Mouse (Mus musculus) MEL (cell line): ENCODE results near the gene Pde4b. TPM values are rescaled to one million over a fixed set of nuclear protein-coding genes. Genes with fewer than 3 reads are reported as not detected.

Source experiments
- DNase-seq: peaks from one replicate; pipeline ENCODE4 v3.0.0; 2011; ENCODE audit warnings: low read depth, low spot score
- H3K27ac ChIP-seq: 2 replicates; pipeline ENCODE4 v1.5.1; 2012; ENCODE audit warnings: low read depth, mild to moderate bottlenecking, control low read depth, low read length, moderate library complexity; ENCODE audit not compliant: control insufficient read depth
- H3K27me3 ChIP-seq, 2 experiments: fragments of 150-350 bp in 1 of 2; sonication (generic) in 1 of 2; 2 replicates each; pipeline ENCODE4 v1.6.1; 2012; ENCODE audit warnings: low read length in 2 of 2, mild to moderate bottlenecking in 2 of 2, improper control_type of control experiment in 1 of 2, moderate library complexity in 1 of 2; ENCODE audit not compliant: insufficient read depth in 2 of 2, control insufficient read depth in 1 of 2
- H3K36me3 ChIP-seq, 2 experiments: 2 replicates each; pipeline ENCODE4 v1.6.1; 2012 to 2014; ENCODE audit warnings: low read length in 2 of 2, improper control_type of control experiment in 1 of 2, inconsistent platforms in 1 of 2, mild to moderate bottlenecking in 1 of 2; ENCODE audit not compliant: insufficient read depth in 2 of 2, control insufficient read depth in 1 of 2
- H3K4me1 ChIP-seq, 2 experiments: fragments of 150-350 bp in 1 of 2; sonication (generic) in 1 of 2; 2 replicates each; pipeline ENCODE4 v1.6.1; 2012; ENCODE audit warnings: low read length in 2 of 2, improper control_type of control experiment in 1 of 2, mild to moderate bottlenecking in 1 of 2; ENCODE audit not compliant: insufficient read depth in 2 of 2, control insufficient read depth in 1 of 2
- H3K4me3 ChIP-seq, 2 experiments: fragments of 150-350 bp in 1 of 2; sonication (generic) in 1 of 2; 2 replicates each; pipeline ENCODE4 v1.5.1; 2012; ENCODE audit warnings: low read depth in 2 of 2, low read length in 2 of 2, mild to moderate bottlenecking in 2 of 2, moderate library complexity in 2 of 2, control low read depth in 1 of 2, improper control_type of control experiment in 1 of 2; ENCODE audit not compliant: control insufficient read depth in 1 of 2, insufficient read depth in 1 of 2
- H3K79me2 ChIP-seq: 2 replicates; pipeline ENCODE4 v1.6.1; 2012; ENCODE audit warnings: mild to moderate bottlenecking, low read length, moderate library complexity; ENCODE audit not compliant: control insufficient read depth, poor library complexity, insufficient read depth
- H3K9ac ChIP-seq: 2 replicates; pipeline ENCODE4 v1.6.1; 2012; ENCODE audit warnings: low read depth, mild to moderate bottlenecking, control low read depth, low read length, moderate library complexity; ENCODE audit not compliant: control insufficient read depth, poor library complexity, severe bottlenecking
- H3K9me3 ChIP-seq: fragments of 150-350 bp; sonication (generic); replicated peaks from 2 replicates; pipeline ENCODE4 v1.6.1; 2012; ENCODE audit warnings: mild to moderate bottlenecking, low read length, improper control_type of control experiment, moderate library complexity; ENCODE audit not compliant: insufficient read depth
- BHLHE40 ChIP-seq: IDR thresholded peaks from 2 replicates; pipeline ENCODE4 v1.6.1; 2012; ENCODE audit warnings: low read depth, mild to moderate bottlenecking, inconsistent platforms, low read length, improper control_type of control experiment, borderline replicate concordance
- CHD2 ChIP-seq: IDR thresholded peaks from 2 replicates; pipeline ENCODE4 v1.6.1; 2011; ENCODE audit warnings: low read length, improper control_type of control experiment
- E2F4 ChIP-seq: IDR thresholded peaks from 2 replicates; pipeline ENCODE4 v1.6.1; 2011; ENCODE audit warnings: low read depth, low read length, improper control_type of control experiment, borderline replicate concordance
- HCFC1 ChIP-seq: IDR thresholded peaks from 2 replicates; pipeline ENCODE4 v1.6.1; 2012; ENCODE audit warnings: low read depth, mild to moderate bottlenecking, inconsistent platforms, low read length, improper control_type of control experiment, moderate library complexity
- JUND ChIP-seq: IDR thresholded peaks from 2 replicates; pipeline ENCODE4 v1.6.1; 2011; ENCODE audit warnings: low read depth, mild to moderate bottlenecking, improper control_type of control experiment, low read length
- KAT2A ChIP-seq: conservative IDR thresholded peaks from 2 replicates; pipeline ENCODE4 v1.6.1; 2012; ENCODE audit warnings: low read depth, low read length, improper control_type of control experiment, inconsistent platforms
- MAX ChIP-seq: IDR thresholded peaks from 2 replicates; pipeline ENCODE4 v1.6.1; 2011; ENCODE audit warnings: low read length, improper control_type of control experiment
- MAZ ChIP-seq: IDR thresholded peaks from 2 replicates; pipeline ENCODE4 v1.6.1; 2012; ENCODE audit warnings: low read depth, mild to moderate bottlenecking, inconsistent platforms, low read length, improper control_type of control experiment
- MXI1 ChIP-seq: IDR thresholded peaks from 2 replicates; pipeline ENCODE4 v1.6.1; 2011; ENCODE audit warnings: mild to moderate bottlenecking, low read depth, low read length, improper control_type of control experiment
- UBTF ChIP-seq: IDR thresholded peaks from 2 replicates; pipeline ENCODE4 v1.6.1; 2012; ENCODE audit warnings: low read depth, mild to moderate bottlenecking, inconsistent platforms, low read length, improper control_type of control experiment, moderate library complexity, borderline replicate concordance; ENCODE audit not compliant: insufficient read depth
- USF1 ChIP-seq: IDR thresholded peaks from 2 replicates; pipeline ENCODE4 v1.6.1; 2014; ENCODE audit warnings: low read depth, mild to moderate bottlenecking, inconsistent platforms, low read length, improper control_type of control experiment, moderate library complexity
- ZC3H11A ChIP-seq: IDR thresholded peaks from 2 replicates; pipeline ENCODE4 v1.6.1; 2012; ENCODE audit warnings: low read depth, mild to moderate bottlenecking, inconsistent platforms, low read length, improper control_type of control experiment
- ZKSCAN1 ChIP-seq: IDR thresholded peaks from 2 replicates; pipeline ENCODE4 v1.6.1; 2012; ENCODE audit warnings: low read depth, mild to moderate bottlenecking, inconsistent platforms, low read length, improper control_type of control experiment, moderate library complexity
- ZMIZ1 ChIP-seq: IDR thresholded peaks from 2 replicates; pipeline ENCODE4 v1.6.1; 2012; ENCODE audit warnings: low read depth, mild to moderate bottlenecking, inconsistent platforms, low read length, improper control_type of control experiment, moderate library complexity
- ZNF384 ChIP-seq: IDR thresholded peaks from 2 replicates; pipeline ENCODE4 v1.6.1; 2012; ENCODE audit warnings: low read depth, mild to moderate bottlenecking, inconsistent platforms, low read length, improper control_type of control experiment
- polyA plus RNA-seq, 2 experiments: library from polyadenylated mRNA; stranded (reverse) in 1 of 2; unstranded in 1 of 2; fragments of >175 nt in 1 of 2; fragments of >200 nt in 1 of 2; gene quantifications; 2 replicates each; pipeline versions ENCODE4 v1.2.1 to v1.2.4; 2012; ENCODE audit warnings: low replicate concordance in 2 of 2, low read depth in 1 of 2; ENCODE audit not compliant: insufficient read length in 2 of 2, insufficient read depth in 1 of 2, missing spikeins in 1 of 2
- total RNA-seq: library from RNA; depleted of rRNA; stranded (reverse); fragments of 300-350 nt; gene quantifications from 2 replicates; pipeline ENCODE4 v1.2.3, GENCODE M21; 2012; rRNA removed

Pde4b gene
- total RNA-seq (2.7 and 3.0 TPM in 2 replicates), polyA plus RNA-seq (1 to 10 TPM in 1 of 2 experiments, not detected in 1; 6.0 TPM)

- Histone ChIP-seq H3K36me3 (no peaks in the 10 kb centered on the region), H3K4me3 (no peak within 1 kb of the TSS), H3K4me1 (no peaks in the 10 kb centered on the region)
- TF ChIP-seq ZKSCAN1: no peak
- TF ChIP-seq MAX: no peak
- no peak for TF ChIP-seq BHLHE40
- no peak for TF ChIP-seq JUND
- TF ChIP-seq ZNF384: no peak
- TF ChIP-seq CHD2: no peak
- no peak for TF ChIP-seq ZC3H11A
- TF ChIP-seq MAZ: no peak
- TF ChIP-seq MXI1: no peak
- no peak for TF ChIP-seq E2F4
- no peak for TF ChIP-seq KAT2A
- no peak for TF ChIP-seq ZMIZ1
- no peak for TF ChIP-seq UBTF
- TF ChIP-seq, all 39 proteins: peak for 0
- no peak for DNase-seq
- Histone ChIP-seq H3K27ac (no peak within 1 kb of the TSS), H3K9me3 (no peaks in the 10 kb centered on the region), H3K27me3 (no peaks in the 10 kb centered on the region), H3K79me2 (no peaks in the 10 kb centered on the region), H3K9ac (no peak within 1 kb of the TSS)
Measured at GRCm38 (mm10) chr4:102087091-102087565, at the start of gene Pde4b. Pde4b (plus strand) TSS chr4:102087543.

- no peak overlapping the region for H3K9ac ChIP-seq
- no peaks in the 10 kb centered on the region for H3K4me1 ChIP-seq
- H3K36me3 ChIP-seq: no peaks in the 10 kb centered on the region
- no peaks in the 10 kb centered on the region for H3K9me3 ChIP-seq
- H3K27me3 ChIP-seq: no peaks in the 10 kb centered on the region
- H3K4me3 ChIP-seq: no peak overlapping the region
- H3K27ac ChIP-seq: no peak overlapping the region
- no peaks in the 10 kb centered on the region for H3K79me2 ChIP-seq
- no peak for DNase-seq
- no peak for TF ChIP-seq JUND
- TF ChIP-seq USF1: no peak
- no peak for TF ChIP-seq BHLHE40
- no peak for TF ChIP-seq HCFC1
Measured at GRCm38 (mm10) chr4:102040190-102040589, 47.2 kb upstream of the Pde4b start.
